Mouse (Mus musculus) liver (tissue): ENCODE results near the gene Ifitm7.
"Not testable (repeated sequence)": the region's sequence is repeated elsewhere in the genome, so short reads cannot be mapped to it uniquely, and the experiment has no call there.

Experiments used
- DNase-seq: peaks from one replicate; pipeline ENCODE4 v3.0.0-alpha.2; 2020; ENCODE audit warnings: mixed read lengths

Ifitm7 gene

GRCm38 (mm10) chr16:13977026-13977425 is 9.7 kb downstream of the Ifitm7 start:
- DNase-seq, result not testable (repeated sequence)

GRCm38 (mm10) chr16:13976358-13976896 is 10.3 kb downstream of the Ifitm7 start:
- not testable (repeated sequence) for DNase-seq

- no peak for DNase-seq
Observed at GRCm38 (mm10) chr16:13972051-13972450, 14.6 kb downstream of the Ifitm7 start.

GRCm38 (mm10) chr16:13969096-13969495 is 17.6 kb downstream of the Ifitm7 start:
- DNase-seq, result no peak

- DNase-seq, result no peak
Observed at GRCm38 (mm10) chr16:13962053-13962452, 24.6 kb downstream of the Ifitm7 start.

- DNase-seq, result no peak
Observed at GRCm38 (mm10) chr16:13951245-13951644, 35.4 kb downstream of the Ifitm7 start.

GRCm38 (mm10) chr16:13946306-13946705 is 40.4 kb downstream of the Ifitm7 start:
- DNase-seq, result no peak

- no peak for DNase-seq
Observed at GRCm38 (mm10) chr16:13945153-13945552, 41.5 kb downstream of the Ifitm7 start.

GRCm38 (mm10) chr16:13944752-13945151 is 41.9 kb downstream of the Ifitm7 start:
- DNase-seq, result no peak

GRCm38 (mm10) chr16:13944178-13944577 is 42.5 kb downstream of the Ifitm7 start:
- no peak for DNase-seq

GRCm38 (mm10) chr16:13940847-13941395 is 45.8 kb downstream of the Ifitm7 start:
- no peak for DNase-seq

GRCm38 (mm10) chr16:13940139-13940846 is 46.4 kb downstream of the Ifitm7 start:
- peak; percentile 47 for DNase-seq
